Mouse (Mus musculus) lung, embryonic 14.5 days (tissue): ENCODE measurements around the gene Satb2. TPM values are rescaled to one million over a fixed set of nuclear protein-coding genes. Genes with fewer than 3 reads are reported as not detected.

ENCODE experiments used
- ATAC-seq: fragments of 200-750 bp; cut with Nextera tagmentation; 2 replicates; pipeline ENCODE4 v1.8.0; 2017; ENCODE audit warnings: mild to moderate bottlenecking, moderate TSS enrichment, moderate library complexity; ENCODE audit not compliant: insufficient read depth
- DNase-seq: peaks from one replicate; pipeline ENCODE4 v3.0.0-alpha.2; 2015
- H3K27ac ChIP-seq: fragments of 300-500 bp; sonication (generic); 2 replicates; pipeline ENCODE4 v1.5.1; 2014; ENCODE audit warnings: low read depth, mild to moderate bottlenecking, moderate library complexity
- H3K27me3 ChIP-seq: fragments of 300-500 bp; sonication (generic); 2 replicates; pipeline ENCODE4 v1.6.1; 2014; ENCODE audit warnings: low read length, control low read depth; ENCODE audit not compliant: insufficient read depth
- H3K36me3 ChIP-seq: fragments of 300-500 bp; sonication (generic); 2 replicates; pipeline ENCODE4 v1.6.1; 2014; ENCODE audit warnings: control low read depth; ENCODE audit not compliant: insufficient read depth
- H3K4me1 ChIP-seq: fragments of 300-500 bp; sonication (generic); 2 replicates; pipeline ENCODE4 v1.6.1; 2014; ENCODE audit warnings: antibody characterized with exemption, control low read depth; ENCODE audit not compliant: insufficient read depth
- H3K4me2 ChIP-seq: fragments of 300-500 bp; sonication (generic); 2 replicates; pipeline ENCODE4 v1.6.1; 2014; ENCODE audit warnings: mild to moderate bottlenecking
- H3K4me3 ChIP-seq: fragments of 300-500 bp; sonication (generic); 2 replicates; pipeline ENCODE4 v1.5.1; 2014; ENCODE audit warnings: low read depth, low read length
- H3K9ac ChIP-seq: fragments of 300-500 bp; sonication (generic); 2 replicates; pipeline ENCODE4 v1.6.1; 2014
- H3K9me3 ChIP-seq: fragments of 300-500 bp; sonication (generic); 2 replicates; pipeline ENCODE4 v1.6.1; 2016; ENCODE audit warnings: low read depth, low read length, control low read depth
- CTCF ChIP-seq: IDR thresholded peaks from 2 replicates; pipeline ENCODE4 v1.5.1; 2016; ENCODE audit warnings: antibody characterized with exemption, low read depth
- WGBS: fragments of 180-500 bp; shearing (Covaris S2); extraction: QIAGEN DNeasy Blood & Tissue Kit; methylation state at CpG from one replicate; pipeline ENCODE4 v1.1.7; 2014; 5-methylcytosine and 5-hydroxymethylcytosine counted together
- polyA plus RNA-seq: library from polyadenylated mRNA; unstranded; fragments of >200 nt; fragmentation: Nextera tagmentation; extraction: Ambion mirVana; gene quantifications from 2 replicates; pipeline ENCODE4 v1.2.1, GENCODE M21; 2014

Gene Satb2
- polyA plus RNA-seq, 1 experiment from 2014 or later: 0.79 TPM

DNA sequence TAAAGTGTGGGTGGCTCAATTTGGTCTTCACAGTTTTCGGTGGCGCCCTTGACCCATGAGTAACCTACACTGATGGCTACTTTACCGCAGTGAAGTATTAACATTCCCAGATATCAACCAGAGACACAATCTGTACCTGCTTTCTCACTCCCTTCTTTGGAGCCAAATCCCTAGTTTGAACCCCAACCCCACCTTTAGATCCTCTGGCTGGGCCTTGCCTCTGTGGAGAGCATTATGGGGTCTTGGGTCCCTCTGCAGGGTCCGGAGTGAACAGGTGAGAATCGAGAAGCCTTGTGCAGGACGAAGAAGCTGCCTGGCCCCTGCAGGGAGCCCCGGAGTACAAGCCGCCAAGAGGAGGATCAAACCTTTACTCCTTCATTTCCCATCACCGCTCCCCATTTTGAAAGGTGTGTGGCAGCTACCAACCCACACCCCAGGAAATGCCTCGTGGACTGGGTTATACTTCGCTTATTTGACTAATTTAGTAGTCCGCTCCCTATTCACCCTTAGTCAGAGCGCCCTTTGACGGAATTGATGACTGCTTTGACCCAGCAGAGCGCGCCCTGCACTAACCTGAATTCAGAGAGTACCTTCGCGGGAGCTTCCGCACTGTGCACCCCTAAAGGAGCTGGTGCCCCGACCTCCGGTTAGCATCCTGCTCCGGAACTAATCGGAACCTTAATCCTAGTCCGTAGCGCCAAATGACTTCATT, 5.5 kb upstream of the Satb2 start:
- peaks cover 86% of the 10 kb centered on the region for H3K27me3 ChIP-seq
- ATAC-seq (no peak), DNase-seq (peak; percentile 7)
- no peak for TF ChIP-seq CTCF
- no peaks in the 10 kb centered on the region for H3K4me1 ChIP-seq
- H3K9ac ChIP-seq: no peak overlapping the region
- no peak overlapping the region for H3K27ac ChIP-seq
- H3K4me3 ChIP-seq: no peak overlapping the region
- H3K36me3 ChIP-seq: no peaks in the 10 kb centered on the region
- H3K9me3 ChIP-seq: no peaks in the 10 kb centered on the region
- WGBS: 2% methylated on average over 25 of the region's 25 CpGs
- no peak overlapping the region for H3K4me2 ChIP-seq

DNA sequence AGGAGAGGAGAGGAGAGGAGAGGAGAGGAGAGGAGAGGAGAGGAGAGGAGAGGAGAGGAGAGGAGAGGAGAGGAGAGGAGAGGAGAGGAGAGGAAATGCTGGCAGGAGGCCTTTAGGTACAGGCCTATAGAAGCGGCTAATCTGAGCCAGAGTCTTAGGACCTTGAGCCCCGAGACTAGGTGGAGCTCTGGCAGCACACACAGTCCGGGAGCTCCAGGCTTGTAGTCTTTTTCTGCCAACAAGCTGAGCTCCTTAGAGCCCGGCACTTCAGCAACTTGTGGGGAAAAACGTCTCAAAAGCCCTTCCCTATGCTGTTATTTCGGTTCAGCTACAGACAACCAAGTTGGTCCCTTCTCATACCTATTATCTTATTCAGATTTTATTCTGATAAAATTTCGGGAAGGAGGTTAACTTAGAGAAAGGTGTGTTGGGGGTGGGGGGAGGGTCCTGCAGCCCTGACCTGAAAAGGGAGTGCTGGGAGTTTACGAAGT, 4.7 kb upstream of the Satb2 start:
- no peaks in the 10 kb centered on the region for H3K4me1 ChIP-seq
- H3K9ac ChIP-seq: no peak overlapping the region
- DNase-seq (peak; percentile 33), ATAC-seq (no peak)
- H3K4me3 ChIP-seq: no peak overlapping the region
- H3K27ac ChIP-seq: no peak overlapping the region
- no peak overlapping the region for H3K4me2 ChIP-seq
- H3K9me3 ChIP-seq: no peaks in the 10 kb centered on the region
- peaks cover 93% of the 10 kb centered on the region for H3K27me3 ChIP-seq
- no peak for TF ChIP-seq CTCF
- 3% methylated on average over 8 of the region's 8 CpGs for WGBS
- H3K36me3 ChIP-seq: no peaks in the 10 kb centered on the region

DNA sequence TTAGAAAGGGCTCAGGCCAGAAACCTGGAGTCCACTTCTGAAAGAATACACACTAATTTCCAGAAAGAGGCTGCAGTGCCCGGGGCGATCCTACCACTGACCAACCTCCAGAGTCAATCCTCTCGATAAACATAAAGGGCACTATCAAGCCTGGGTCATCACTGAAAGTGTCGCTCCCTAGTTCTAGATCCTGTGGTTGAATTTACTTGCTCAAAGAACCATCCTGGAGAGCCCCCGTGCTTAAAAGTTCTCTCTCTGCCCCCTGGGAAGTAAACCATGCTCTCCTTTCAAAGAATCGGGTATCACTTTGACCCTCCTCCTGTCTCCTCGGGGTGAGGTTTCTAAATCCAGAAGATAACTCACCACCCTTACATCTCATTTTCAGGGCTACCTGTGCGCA, 4.2 kb upstream of the Satb2 start:
- DNase-seq (no peak), ATAC-seq (no peak)
- H3K9ac ChIP-seq: no peak overlapping the region
- no peaks in the 10 kb centered on the region for H3K36me3 ChIP-seq
- TF ChIP-seq CTCF: no peak
- H3K4me1 ChIP-seq: no peaks in the 10 kb centered on the region
- H3K27ac ChIP-seq: no peak overlapping the region
- H3K4me3 ChIP-seq: no peak overlapping the region
- H3K27me3 ChIP-seq: peaks cover 97% of the 10 kb centered on the region
- no peaks in the 10 kb centered on the region for H3K9me3 ChIP-seq
- H3K4me2 ChIP-seq: no peak overlapping the region
- WGBS: 2% methylated on average over 8 of the region's 8 CpGs

DNA sequence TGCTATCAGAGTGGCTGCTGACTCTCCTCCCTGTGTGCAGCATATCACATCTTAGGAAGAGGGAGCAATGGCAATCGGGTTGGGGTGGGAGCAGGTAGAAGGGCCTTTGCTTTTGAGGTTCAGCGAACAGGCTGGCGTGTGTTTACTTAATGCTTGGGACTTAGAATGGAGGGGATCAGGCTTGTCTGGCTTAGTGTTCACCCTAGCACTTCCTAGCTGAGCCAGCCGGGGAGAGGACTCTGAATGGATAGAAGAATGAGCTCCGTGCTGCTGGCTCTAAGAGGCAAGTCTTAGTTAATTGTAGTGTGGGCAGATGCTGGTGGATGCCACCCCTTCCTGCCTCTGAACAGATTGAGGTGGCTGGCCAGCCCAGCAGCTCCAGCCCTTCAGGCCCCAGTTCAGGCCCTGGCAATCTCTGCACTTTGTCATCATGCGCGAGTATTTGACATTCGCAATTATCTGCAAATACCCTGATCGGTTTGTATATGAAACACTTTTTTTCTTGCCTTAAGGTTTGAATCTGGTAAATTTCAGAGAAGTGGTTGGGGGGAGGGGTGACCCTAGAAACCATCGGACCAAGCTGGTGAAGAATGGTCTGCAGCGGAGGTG, 3.6 kb upstream of the Satb2 start:
- DNase-seq (no peak), ATAC-seq (no peak)
- TF ChIP-seq CTCF: no peak
- H3K9me3 ChIP-seq: no peaks in the 10 kb centered on the region
- no peak overlapping the region for H3K9ac ChIP-seq
- no peaks in the 10 kb centered on the region for H3K4me1 ChIP-seq
- no peaks in the 10 kb centered on the region for H3K36me3 ChIP-seq
- H3K27ac ChIP-seq: no peak overlapping the region
- no peak overlapping the region for H3K4me3 ChIP-seq
- H3K4me2 ChIP-seq: no peak overlapping the region
- 2% methylated on average over 11 of the region's 11 CpGs for WGBS
- H3K27me3 ChIP-seq: peaks cover 97% of the 10 kb centered on the region

DNA sequence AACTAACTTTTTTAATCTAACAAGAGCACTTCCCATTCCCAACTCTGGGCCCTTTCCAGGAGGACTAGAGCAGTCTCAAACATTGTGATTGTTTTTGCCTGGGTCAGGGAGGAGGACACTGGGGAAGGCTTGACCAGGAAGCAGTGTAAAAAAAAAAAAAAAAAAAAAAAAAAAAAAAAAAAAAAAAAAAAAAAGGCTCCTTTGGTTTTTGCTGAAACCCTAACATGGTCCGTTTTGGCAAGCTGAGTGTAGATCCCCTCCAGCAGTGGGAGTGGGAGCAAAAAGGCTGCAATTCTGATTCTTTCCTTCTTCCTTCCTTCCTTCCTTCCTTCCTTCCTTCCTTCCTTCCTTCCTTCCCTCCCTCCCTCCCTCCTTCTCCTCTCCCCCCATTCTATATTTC, 3.1 kb upstream of the Satb2 start:
- Histone ChIP-seq H3K27ac (no peak overlapping the region), H3K4me1 (no peaks in the 10 kb centered on the region), H3K9me3 (no peaks in the 10 kb centered on the region), H3K4me3 (no peak overlapping the region), H3K36me3 (no peaks in the 10 kb centered on the region), H3K9ac (no peak overlapping the region), H3K4me2 (no peak overlapping the region), H3K27me3 (peaks cover 97% of the 10 kb centered on the region)
- ATAC-seq (no peak), DNase-seq (no peak)
- no peak for TF ChIP-seq CTCF
- 0% methylated on average over 1 of the region's 1 CpGs for WGBS

DNA sequence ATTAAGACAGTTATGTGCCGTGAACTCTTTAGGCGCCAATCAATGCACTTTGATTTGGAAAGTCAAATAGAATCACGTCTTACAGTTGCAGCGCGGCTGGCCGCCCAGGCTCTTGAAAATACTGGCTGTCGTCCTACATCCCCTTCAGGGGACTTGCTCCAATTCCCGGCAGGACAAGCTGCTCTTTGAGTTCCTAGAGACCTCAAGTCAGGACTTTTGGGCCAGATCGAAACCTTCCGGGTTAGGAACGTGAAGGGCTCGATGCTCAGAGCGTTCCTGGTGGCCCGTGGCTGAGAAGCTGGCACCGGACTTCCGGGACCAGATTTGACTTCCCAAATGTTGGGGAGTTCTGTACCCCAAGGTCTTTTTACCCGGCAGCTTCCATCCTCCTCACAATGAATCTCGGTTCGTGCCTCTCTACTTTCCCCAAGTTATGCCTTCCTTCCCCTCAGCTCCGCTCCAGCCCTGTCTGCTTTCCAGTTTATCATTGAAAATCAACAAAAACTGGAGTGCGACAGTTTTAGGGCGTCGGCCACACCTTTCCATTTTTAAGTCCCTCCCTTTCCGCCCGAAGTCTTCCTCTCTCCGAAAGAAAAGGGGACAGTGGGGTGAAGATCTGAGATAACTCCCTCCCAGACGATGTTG, 2.3 kb upstream of the Satb2 start:
- Histone ChIP-seq H3K4me2 (peak overlapping the region; percentile 45), H3K4me3 (peak overlapping the region; percentile 17; the same call in 1 of the 2 replicates), H3K36me3 (no peaks in the 10 kb centered on the region), H3K9ac (no peak overlapping the region), H3K4me1 (no peaks in the 10 kb centered on the region), H3K9me3 (no peaks in the 10 kb centered on the region), H3K27ac (no peak overlapping the region), H3K27me3 (peaks cover 96% of the 10 kb centered on the region)
- TF ChIP-seq CTCF: no peak
- WGBS: under 1% methylated on average over 27 of the region's 27 CpGs
- ATAC-seq (no peak), DNase-seq (peak; percentile 58)

DNA sequence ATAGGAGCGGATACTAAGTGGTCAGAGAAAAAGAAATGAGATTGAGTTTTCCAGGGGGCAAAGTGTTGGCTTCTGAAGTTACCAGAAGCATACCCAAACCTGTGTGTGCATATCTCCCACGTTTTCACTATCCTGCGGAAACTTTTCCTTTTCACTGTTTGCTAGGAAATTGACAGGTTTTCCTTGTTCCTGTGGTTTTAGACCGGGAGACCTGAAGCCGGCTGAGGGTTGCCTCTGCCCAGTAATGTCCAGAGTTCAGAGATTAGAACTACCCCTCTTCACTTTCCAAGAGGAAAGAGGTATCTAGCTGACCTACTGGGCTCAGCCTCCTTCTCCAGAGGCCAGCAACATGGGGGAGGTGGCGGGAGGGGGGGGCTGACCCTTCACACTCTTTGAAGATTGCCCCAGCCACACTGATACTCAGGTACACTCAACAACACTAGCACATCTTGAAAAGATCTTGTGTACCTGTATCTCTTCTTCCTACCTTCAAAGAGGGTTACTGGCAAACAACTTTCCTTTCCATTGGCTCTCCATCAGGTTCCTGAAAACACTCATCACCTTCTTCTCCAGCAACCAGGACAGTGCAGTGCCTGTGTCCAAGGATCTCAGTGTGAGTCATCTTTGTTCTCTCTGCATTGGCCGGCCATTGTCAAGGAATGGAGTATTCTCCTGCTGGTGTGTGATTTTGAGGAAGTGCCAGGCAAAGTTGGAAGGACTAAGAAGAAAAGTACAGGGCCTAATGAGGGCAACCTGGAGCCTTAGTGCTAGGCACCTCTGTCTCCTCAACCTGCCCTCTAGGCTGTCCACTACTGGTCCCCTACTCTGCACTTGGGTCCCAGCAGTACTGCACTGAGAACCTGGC, 1.3 kb upstream of the Satb2 start:
- WGBS: 3% methylated on average over 7 of the region's 7 CpGs
- Histone ChIP-seq H3K4me2 (no peak overlapping the region), H3K27me3 (peaks cover 92% of the 10 kb centered on the region), H3K9me3 (no peaks in the 10 kb centered on the region), H3K36me3 (no peaks in the 10 kb centered on the region), H3K4me1 (no peaks in the 10 kb centered on the region), H3K9ac (no peak overlapping the region), H3K4me3 (no peak overlapping the region), H3K27ac (no peak overlapping the region)
- TF ChIP-seq CTCF: no peak
- peak; percentile 15 for DNase-seq
- ATAC-seq: no peak
